Mouse (Mus musculus) heart, embryonic 14.5 days (tissue): ENCODE measurements around the gene Lilra6. TPM values are rescaled to one million over a fixed set of nuclear protein-coding genes. Genes with fewer than 3 reads are reported as not detected.
"Not testable (repeated sequence)": the region's sequence is repeated elsewhere in the genome, so short reads cannot be mapped to it uniquely, and the experiment has no call there.

Experiments used
- ATAC-seq: fragments of 200-750 bp; cut with Nextera tagmentation; 2 replicates; pipeline ENCODE4 v1.8.0; 2017; ENCODE audit warnings: low read depth, moderate TSS enrichment; ENCODE audit not compliant: insufficient number of reproducible peaks, insufficient read depth, low FRiP score
- H3K27ac ChIP-seq, 2 experiments: fragments of 200-500 bp in 1 of 2; fragments of 300-500 bp in 1 of 2; sonication (generic) in 1 of 2; replicated peaks in 1 of 2; 2 replicates each; pipeline ENCODE4 v1.5.1; 2012 to 2014; ENCODE audit warnings: low read depth in 2 of 2, low read length in 2 of 2, control low read depth in 1 of 2, mild to moderate bottlenecking in 1 of 2, mixed read lengths in 1 of 2; ENCODE audit not compliant: control insufficient read depth in 1 of 2, insufficient read depth in 1 of 2
- H3K27me3 ChIP-seq: fragments of 300-500 bp; sonication (generic); 2 replicates; pipeline ENCODE4 v1.6.1; 2014; ENCODE audit warnings: mild to moderate bottlenecking, low read length, control low read depth; ENCODE audit not compliant: control insufficient read depth, insufficient read depth
- H3K36me3 ChIP-seq: fragments of 300-500 bp; sonication (generic); 2 replicates; pipeline ENCODE4 v1.6.1; 2014; ENCODE audit warnings: mild to moderate bottlenecking, control low read depth, low read length, mixed read lengths; ENCODE audit not compliant: control insufficient read depth, insufficient read depth
- H3K4me1 ChIP-seq, 2 experiments: fragments of 200-500 bp in 1 of 2; fragments of 300-500 bp in 1 of 2; sonication (generic) in 1 of 2; 2 replicates each; pipeline ENCODE4 v1.6.1; 2012 to 2014; ENCODE audit warnings: low read length in 2 of 2, control low read depth in 1 of 2, mixed read lengths in 1 of 2; ENCODE audit not compliant: control insufficient read depth in 2 of 2, insufficient read depth in 2 of 2
- H3K4me2 ChIP-seq: fragments of 300-500 bp; sonication (generic); 2 replicates; pipeline ENCODE4 v1.6.1; 2014; ENCODE audit warnings: mild to moderate bottlenecking, low read length
- H3K4me3 ChIP-seq, 2 experiments: fragments of 200-500 bp in 1 of 2; fragments of 300-500 bp in 1 of 2; sonication (generic) in 1 of 2; 2 replicates each; pipeline ENCODE4 v1.5.1; 2012 to 2014; ENCODE audit warnings: low read length in 2 of 2, mild to moderate bottlenecking in 2 of 2, control low read depth in 1 of 2, low read depth in 1 of 2, moderate library complexity in 1 of 2; ENCODE audit not compliant: control insufficient read depth in 1 of 2, insufficient read depth in 1 of 2
- H3K9ac ChIP-seq: fragments of 300-500 bp; sonication (generic); 2 replicates; pipeline ENCODE4 v1.6.1; 2014; ENCODE audit warnings: mild to moderate bottlenecking, low read length
- H3K9me3 ChIP-seq: fragments of 300-500 bp; sonication (generic); 2 replicates; pipeline ENCODE4 v1.6.1; 2016; ENCODE audit warnings: low read length, control low read depth; ENCODE audit not compliant: control insufficient read depth
- WGBS: fragments of 180-500 bp; shearing (Covaris S2); extraction: QIAGEN DNeasy Blood & Tissue Kit; methylation state at CpG from one replicate; pipeline ENCODE4 v1.1.7; 2014; 5-methylcytosine and 5-hydroxymethylcytosine counted together
- polyA plus RNA-seq: library from polyadenylated mRNA; unstranded; fragments of >200 nt; fragmentation: Nextera tagmentation; extraction: Ambion mirVana; gene quantifications from 2 replicates; pipeline ENCODE4 v1.2.1, GENCODE M21; 2014

The Lilra6 gene
- polyA plus RNA-seq, result 0.11 TPM in 1 of 2 replicates, not detected in the other

GRCm38 (mm10) chr7:3915387-3915786 is at the start of gene Lilra6:
TSS of gene Lilra6 (minus strand) at chr7:3915503.
- not testable (repeated sequence) for H3K27ac ChIP-seq, H3K4me2 ChIP-seq, H3K27me3 ChIP-seq, H3K9me3 ChIP-seq, H3K4me1 ChIP-seq, H3K9ac ChIP-seq, ATAC-seq, H3K36me3 ChIP-seq, H3K4me3 ChIP-seq
- WGBS, result 64% methylated on average over 2 of the region's 2 CpGs

- Histone ChIP-seq H3K9me3 (no peaks in the 10 kb centered on the region), H3K36me3 (no peaks in the 10 kb centered on the region), H3K27me3 (no peaks in the 10 kb centered on the region), H3K4me3 (no peak overlapping the region), H3K4me1 (no peaks in the 10 kb centered on the region), H3K9ac (no peak overlapping the region), H3K27ac (no peak overlapping the region), H3K4me2 (no peak overlapping the region)
- WGBS, result 78% methylated on average over 2 of the region's 2 CpGs
- no peak for ATAC-seq
Measured at GRCm38 (mm10) chr7:3962017-3962416, 46.7 kb upstream of the Lilra6 start.

- Histone ChIP-seq H3K4me2 (no peak overlapping the region), H3K27ac (no peak overlapping the region), H3K4me3 (no peak overlapping the region), H3K27me3 (no peaks in the 10 kb centered on the region), H3K36me3 (no peaks in the 10 kb centered on the region), H3K4me1 (no peaks in the 10 kb centered on the region), H3K9ac (no peak overlapping the region), H3K9me3 (no peaks in the 10 kb centered on the region)
- WGBS, result 68% methylated on average over 3 of the region's 3 CpGs
- no peak for ATAC-seq
Measured at GRCm38 (mm10) chr7:3957387-3957786, 42.1 kb upstream of the Lilra6 start.

- no peaks in the 10 kb centered on the region for H3K4me1 ChIP-seq
- H3K36me3 ChIP-seq, result no peaks in the 10 kb centered on the region
- no peaks in the 10 kb centered on the region for H3K9me3 ChIP-seq
- H3K27ac ChIP-seq, result no peak overlapping the region
- no peak overlapping the region for H3K9ac ChIP-seq
- no peak overlapping the region for H3K4me3 ChIP-seq
- no peaks in the 10 kb centered on the region for H3K27me3 ChIP-seq
- ATAC-seq, result no peak
- H3K4me2 ChIP-seq, result no peak overlapping the region
- 66% methylated on average over 3 of the region's 3 CpGs for WGBS
Measured at GRCm38 (mm10) chr7:3949159-3949558, 33.9 kb upstream of the Lilra6 start.

GRCm38 (mm10) chr7:3948223-3948622 is 32.9 kb upstream of the Lilra6 start:
- H3K27ac ChIP-seq, result no peak overlapping the region
- no peak overlapping the region for H3K9ac ChIP-seq
- H3K36me3 ChIP-seq, result no peaks in the 10 kb centered on the region
- H3K4me1 ChIP-seq, result no peaks in the 10 kb centered on the region
- no peak overlapping the region for H3K4me2 ChIP-seq
- ATAC-seq, result no peak
- H3K4me3 ChIP-seq, result no peak overlapping the region
- 66% methylated on average over 4 of the region's 4 CpGs for WGBS
- H3K27me3 ChIP-seq, result no peaks in the 10 kb centered on the region
- H3K9me3 ChIP-seq, result no peaks in the 10 kb centered on the region

- Histone ChIP-seq H3K36me3 (no peaks in the 10 kb centered on the region), H3K27ac (no peak overlapping the region), H3K9me3 (no peaks in the 10 kb centered on the region), H3K27me3 (no peaks in the 10 kb centered on the region), H3K4me2 (no peak overlapping the region), H3K4me3 (no peak overlapping the region), H3K4me1 (no peaks in the 10 kb centered on the region), H3K9ac (no peak overlapping the region)
- no peak for ATAC-seq
- WGBS, result 65% methylated on average over 4 of the region's 4 CpGs
Measured at GRCm38 (mm10) chr7:3946117-3946516, 30.8 kb upstream of the Lilra6 start.

GRCm38 (mm10) chr7:3940915-3941314 is 25.6 kb upstream of the Lilra6 start:
- Histone ChIP-seq H3K4me2 (no peak overlapping the region), H3K27ac (no peak overlapping the region), H3K4me1 (no peaks in the 10 kb centered on the region), H3K4me3 (no peak overlapping the region), H3K36me3 (no peaks in the 10 kb centered on the region), H3K27me3 (no peaks in the 10 kb centered on the region), H3K9me3 (no peaks in the 10 kb centered on the region), H3K9ac (no peak overlapping the region)
- ATAC-seq, result no peak
- WGBS, result 63% methylated on average over 3 of the region's 3 CpGs

- Histone ChIP-seq H3K27me3 (no peaks in the 10 kb centered on the region), H3K9me3 (no peaks in the 10 kb centered on the region), H3K4me2 (no peak overlapping the region), H3K4me1 (no peaks in the 10 kb centered on the region), H3K27ac (no peak overlapping the region), H3K4me3 (no peak overlapping the region), H3K9ac (no peak overlapping the region), H3K36me3 (no peaks in the 10 kb centered on the region)
- 42% methylated on average over 1 of the region's 1 CpGs for WGBS
- ATAC-seq, result no peak
Measured at GRCm38 (mm10) chr7:3939866-3940525, 24.7 kb upstream of the Lilra6 start.
